Mouse (Mus musculus): ENCODE measurements around the gene Mlip. TPM values are rescaled to one million over a fixed set of nuclear protein-coding genes. Genes with fewer than 3 reads are reported as not detected.

Gene Mlip
- polyA plus RNA-seq, 1 experiment = not detected

DNA sequence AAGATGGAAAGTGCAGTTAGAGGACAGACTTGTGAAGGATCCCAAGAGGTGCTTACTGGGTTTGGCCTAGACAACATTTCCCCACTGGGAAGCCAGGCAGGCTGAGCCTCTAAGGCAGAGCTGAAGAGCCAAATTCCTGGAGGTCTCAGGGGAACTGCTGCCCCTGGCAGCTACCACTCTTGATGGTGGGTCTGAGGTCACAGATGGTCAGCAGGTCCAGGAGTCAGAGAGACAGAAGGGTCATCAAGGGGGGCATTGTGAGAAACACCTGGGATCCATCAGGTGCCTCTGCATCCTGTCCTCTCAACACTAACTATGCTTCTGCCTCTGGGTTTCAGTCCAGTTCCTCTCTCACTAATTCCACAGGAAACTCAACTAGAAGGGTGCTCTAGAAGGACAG lies 10.1 kb upstream of the Mlip start:
- TF ChIP-seq CTCF (IDR thresholded peaks at IDR 0.05; ENCODE audit: insufficient read depth, low read depth, low read length) = no peak
- TF ChIP-seq POLR2A (IDR thresholded peaks at IDR 0.05; ENCODE audit: insufficient read depth, low read depth, low read length) = no peak
- no peak overlapping the region for H3K27ac ChIP-seq (ENCODE audit: insufficient read depth, low read depth, low read length)
- H3K4me3 ChIP-seq (ENCODE audit: insufficient read depth, low read depth, low read length) = no peak overlapping the region
- H3K4me1 ChIP-seq (ENCODE audit: control insufficient read depth, insufficient read depth, low read length) = no peaks in the 10 kb centered on the region

DNA sequence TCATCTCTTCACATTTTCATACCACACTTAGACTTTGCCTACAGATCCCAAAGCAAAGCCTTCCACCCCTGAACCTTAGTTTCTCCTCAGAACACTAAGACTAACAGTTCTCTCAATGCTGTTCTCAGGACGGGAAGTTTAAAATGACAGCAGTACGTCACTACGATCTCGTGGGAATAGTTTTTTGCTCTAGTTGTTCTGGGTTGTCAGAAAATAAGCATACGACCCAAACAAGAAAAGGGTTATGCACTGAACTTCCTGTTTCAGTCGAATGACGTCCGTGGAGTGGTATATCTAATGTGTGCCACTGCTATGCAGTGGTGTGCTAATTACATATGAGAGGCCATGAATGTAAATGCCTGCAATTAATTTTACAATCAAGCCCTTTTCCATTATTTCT lies 7.9 kb upstream of the Mlip start:
- no peak overlapping the region for H3K4me3 ChIP-seq (ENCODE audit: insufficient read depth, low read depth, low read length)
- 93% methylated on average over 8 of the region's 8 CpGs for WGBS

DNA sequence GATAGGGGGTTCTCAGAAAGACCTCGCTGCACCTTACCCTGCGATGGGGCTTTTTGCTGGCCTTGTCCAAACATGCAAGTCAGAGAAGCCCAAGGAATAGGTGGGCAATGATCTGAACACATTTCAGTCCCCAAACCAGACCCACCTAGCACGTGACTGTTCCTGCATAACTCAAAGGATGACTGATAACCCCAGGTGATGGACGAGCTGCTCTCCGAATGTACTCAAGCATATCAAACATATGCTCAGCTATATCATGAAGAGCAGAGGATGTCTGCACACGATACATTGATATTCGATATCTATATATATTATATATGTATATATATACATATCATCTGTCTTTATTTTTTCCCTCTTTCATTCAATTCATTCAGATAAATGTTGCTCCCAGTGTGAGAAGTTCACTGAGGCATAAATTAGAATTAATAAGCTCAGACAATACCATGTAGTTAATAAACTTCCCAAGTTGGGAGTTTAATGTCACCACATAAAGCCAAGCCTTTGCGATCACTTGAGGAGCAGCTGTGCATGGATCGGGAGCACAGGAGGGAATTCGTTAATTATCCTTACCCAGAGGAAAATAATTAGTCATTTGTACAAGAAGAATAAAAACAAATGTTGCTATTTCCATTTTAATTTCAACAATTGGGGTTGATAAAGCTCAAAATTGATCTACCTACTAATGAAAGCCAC lies 6.7 kb upstream of the Mlip start:
- H3K27ac ChIP-seq (ENCODE audit: insufficient read depth, low read depth, low read length) = no peak overlapping the region
- H3K4me3 ChIP-seq (ENCODE audit: insufficient read depth, low read depth, low read length) = no peak overlapping the region
- TF ChIP-seq CTCF (IDR thresholded peaks at IDR 0.05; ENCODE audit: insufficient read depth, low read depth, low read length) (no peak), POLR2A (IDR thresholded peaks at IDR 0.05; ENCODE audit: insufficient read depth, low read depth, low read length) (no peak)
- WGBS = 78% methylated on average over 10 of the region's 10 CpGs
- no peaks in the 10 kb centered on the region for H3K4me1 ChIP-seq (ENCODE audit: control insufficient read depth, insufficient read depth, low read length)

More for the DNA sequence above, 7.9 kb upstream of the Mlip start:
- no peak for TF ChIP-seq CTCF (IDR thresholded peaks at IDR 0.05; ENCODE audit: insufficient read depth, low read depth, low read length)
- no peak for TF ChIP-seq POLR2A (IDR thresholded peaks at IDR 0.05; ENCODE audit: insufficient read depth, low read depth, low read length)
- H3K4me1 ChIP-seq (ENCODE audit: control insufficient read depth, insufficient read depth, low read length) = no peaks in the 10 kb centered on the region
- no peak overlapping the region for H3K27ac ChIP-seq (ENCODE audit: insufficient read depth, low read depth, low read length)

DNA sequence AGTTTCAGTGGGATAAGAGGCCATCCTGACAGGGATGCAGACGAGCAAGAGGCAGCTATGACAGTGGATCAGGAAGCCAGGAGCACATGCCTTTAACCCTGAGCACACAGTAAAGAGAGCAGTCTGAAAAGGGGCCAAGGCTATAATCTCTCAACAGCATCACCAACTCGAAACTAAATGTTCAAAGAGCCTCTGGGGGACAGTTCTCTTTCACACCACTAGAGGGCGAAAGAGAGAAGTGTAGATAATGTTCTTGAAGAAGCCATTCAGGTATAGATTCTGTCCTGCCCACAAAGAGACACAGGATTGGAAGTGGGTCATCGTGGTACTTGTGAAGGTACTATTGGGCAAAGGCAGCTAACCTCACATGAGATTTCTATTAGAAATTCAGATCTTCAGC lies 1.2 kb upstream of the Mlip start:
- WGBS = 81% methylated on average over 4 of the region's 4 CpGs
- no peak for TF ChIP-seq CTCF (IDR thresholded peaks at IDR 0.05; ENCODE audit: insufficient read depth, low read depth, low read length)
- TF ChIP-seq POLR2A (IDR thresholded peaks at IDR 0.05; ENCODE audit: insufficient read depth, low read depth, low read length) = no peak
- H3K4me1 ChIP-seq (ENCODE audit: control insufficient read depth, insufficient read depth, low read length) = no peaks in the 10 kb centered on the region
- no peak overlapping the region for H3K4me3 ChIP-seq (ENCODE audit: insufficient read depth, low read depth, low read length)
- no peak overlapping the region for H3K27ac ChIP-seq (ENCODE audit: insufficient read depth, low read depth, low read length)

DNA sequence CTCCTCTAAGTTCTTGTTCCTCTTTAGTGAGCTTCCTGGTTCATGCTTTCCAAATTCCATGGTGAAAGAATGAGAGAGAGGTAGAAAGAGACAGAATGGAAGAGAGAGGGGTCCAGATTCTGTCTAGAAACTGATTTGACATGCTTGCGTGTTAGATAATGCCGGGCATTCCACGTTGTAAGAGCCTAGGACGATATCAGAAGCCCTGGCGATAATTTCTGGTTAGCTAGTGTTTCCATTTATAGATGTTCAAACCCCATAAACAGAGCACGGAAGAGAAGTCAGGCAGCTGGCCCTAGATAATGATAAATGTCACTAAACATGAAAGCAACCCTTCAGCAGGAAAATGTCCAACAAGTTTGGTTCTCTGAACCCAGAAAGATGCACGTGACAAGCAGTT lies 5.1 kb downstream of the Mlip start:
- Histone ChIP-seq H3K4me3 (ENCODE audit: insufficient read depth, low read depth, low read length) (no peak overlapping the region), H3K4me1 (ENCODE audit: control insufficient read depth, insufficient read depth, low read length) (no peaks in the 10 kb centered on the region), H3K27ac (ENCODE audit: insufficient read depth, low read depth, low read length) (no peak overlapping the region)
- TF ChIP-seq POLR2A (IDR thresholded peaks at IDR 0.05; ENCODE audit: insufficient read depth, low read depth, low read length) = no peak
- TF ChIP-seq CTCF (IDR thresholded peaks at IDR 0.05; ENCODE audit: insufficient read depth, low read depth, low read length) = no peak
- 69% methylated on average over 7 of the region's 7 CpGs for WGBS

DNA sequence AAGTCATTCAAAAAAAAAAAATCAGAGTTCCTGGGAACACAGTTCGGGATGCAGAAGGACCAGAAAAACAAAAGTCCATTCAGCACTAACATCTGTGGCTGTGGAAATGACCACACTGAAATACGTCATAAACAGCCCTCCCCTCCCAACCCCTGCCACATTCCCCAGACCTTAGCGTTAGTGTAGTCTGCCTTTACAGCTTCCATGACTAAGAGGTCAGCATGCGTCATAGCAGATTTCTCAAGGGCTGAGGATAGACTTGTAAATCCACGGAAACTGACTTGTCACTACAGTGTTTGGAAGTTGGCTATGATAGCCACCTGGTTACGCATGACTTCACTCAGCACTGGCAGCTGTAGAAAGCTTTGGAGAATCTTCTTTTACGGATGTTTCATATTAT lies 8.5 kb downstream of the Mlip start:
- Histone ChIP-seq H3K4me3 (ENCODE audit: insufficient read depth, low read depth, low read length) (no peak overlapping the region), H3K27ac (ENCODE audit: insufficient read depth, low read depth, low read length) (no peak overlapping the region), H3K4me1 (ENCODE audit: control insufficient read depth, insufficient read depth, low read length) (no peaks in the 10 kb centered on the region)
- 87% methylated on average over 7 of the region's 7 CpGs for WGBS
- no peak for TF ChIP-seq POLR2A (IDR thresholded peaks at IDR 0.05; ENCODE audit: insufficient read depth, low read depth, low read length)
- TF ChIP-seq CTCF (IDR thresholded peaks at IDR 0.05; ENCODE audit: insufficient read depth, low read depth, low read length) = no peak

DNA sequence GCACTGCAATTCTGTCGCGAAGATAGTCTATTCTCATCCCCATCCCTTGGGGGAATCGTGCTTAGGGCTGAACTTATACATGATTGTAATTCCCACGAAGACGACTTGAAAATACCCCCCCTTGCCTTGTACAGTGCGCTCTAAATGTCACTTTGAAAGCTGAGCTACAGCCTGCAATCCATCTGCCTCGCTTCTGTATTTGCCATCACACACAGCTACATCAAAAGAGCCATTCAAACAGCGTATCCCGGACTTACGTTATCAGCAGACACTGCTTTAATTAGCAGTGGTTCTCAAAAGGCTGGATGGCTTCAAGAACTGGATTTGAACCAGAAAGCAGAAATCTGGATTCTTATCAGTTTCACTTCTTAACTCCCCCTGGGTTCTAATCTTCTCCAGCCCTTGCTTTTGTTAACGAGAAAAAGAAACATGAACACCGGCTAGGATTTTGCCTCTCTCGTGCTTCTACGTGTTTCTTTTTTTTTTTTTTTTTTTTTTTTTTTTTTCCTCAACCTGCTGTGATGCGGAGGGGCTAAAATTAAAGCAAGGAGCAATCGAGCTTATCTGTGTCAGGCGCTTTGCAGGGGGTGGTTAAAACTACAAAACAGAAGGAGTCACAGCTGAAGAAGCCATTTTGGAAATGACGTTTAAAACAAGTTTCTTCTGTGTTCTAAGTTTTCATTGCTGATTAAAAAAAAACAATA lies 12.5 kb downstream of the Mlip start:
- 13% methylated on average over 18 of the region's 18 CpGs for WGBS
- Histone ChIP-seq H3K27ac (ENCODE audit: insufficient read depth, low read depth, low read length) (peak overlapping the region; percentile 24; the same call in 1 of the 2 replicates), H3K4me3 (ENCODE audit: insufficient read depth, low read depth, low read length) (no peak overlapping the region), H3K4me1 (ENCODE audit: control insufficient read depth, insufficient read depth, low read length) (no peaks in the 10 kb centered on the region)
- TF ChIP-seq CTCF (IDR thresholded peaks at IDR 0.05; ENCODE audit: insufficient read depth, low read depth, low read length) (no peak), POLR2A (IDR thresholded peaks at IDR 0.05; ENCODE audit: insufficient read depth, low read depth, low read length) (no peak)

DNA sequence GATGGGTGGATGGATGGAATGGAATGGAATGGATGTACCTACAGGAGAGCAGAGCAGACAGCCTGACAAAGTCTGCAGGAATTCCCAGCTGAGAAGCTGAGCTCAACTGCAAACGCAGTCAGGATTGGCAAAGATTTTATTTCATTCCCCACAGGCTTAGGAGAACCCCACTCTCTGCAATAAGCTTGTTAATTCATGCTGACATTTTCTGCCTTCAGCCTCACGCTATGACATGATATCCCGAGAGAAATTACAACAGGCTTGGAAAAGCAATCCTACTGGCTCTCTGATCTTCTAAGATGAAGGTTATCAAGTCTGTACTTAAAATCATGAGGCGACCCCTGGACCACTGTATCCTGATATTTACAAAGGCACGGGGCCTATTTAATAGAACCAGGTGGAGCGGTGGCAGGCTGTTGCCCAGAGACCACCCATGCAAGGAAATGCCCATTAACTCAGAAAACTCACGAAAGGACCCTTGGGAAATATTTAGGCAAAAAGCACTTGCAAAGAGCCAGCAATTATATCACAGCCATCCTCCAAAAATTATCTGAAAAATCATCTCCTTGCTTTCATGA lies 13.1 kb downstream of the Mlip start:
- Histone ChIP-seq H3K27ac (ENCODE audit: insufficient read depth, low read depth, low read length) (peak overlapping the region; percentile 24; the same call in 1 of the 2 replicates), H3K4me3 (ENCODE audit: insufficient read depth, low read depth, low read length) (no peak overlapping the region), H3K4me1 (ENCODE audit: control insufficient read depth, insufficient read depth, low read length) (no peaks in the 10 kb centered on the region)
- WGBS = 77% methylated on average over 7 of the region's 7 CpGs
- TF ChIP-seq POLR2A (IDR thresholded peaks at IDR 0.05; ENCODE audit: insufficient read depth, low read depth, low read length) (no peak), CTCF (IDR thresholded peaks at IDR 0.05; ENCODE audit: insufficient read depth, low read depth, low read length) (no peak)

DNA sequence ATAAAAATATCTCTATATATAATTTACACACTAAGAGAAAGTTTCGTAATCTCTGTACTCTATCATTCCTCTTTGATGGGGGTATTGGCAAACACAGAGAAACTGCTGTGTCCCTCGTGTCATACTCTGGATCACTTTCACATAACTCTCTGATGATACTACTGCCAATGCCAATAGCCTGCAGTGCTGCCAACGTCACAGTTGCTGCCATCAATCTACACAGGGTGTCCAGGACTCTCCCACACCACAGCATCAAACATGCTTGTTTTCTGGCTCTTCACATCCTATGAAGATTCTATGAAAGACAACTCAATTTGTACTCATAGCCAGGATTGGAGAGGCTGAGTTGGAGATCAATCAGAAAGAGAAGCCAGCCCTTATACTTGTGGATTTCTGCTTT lies 17.4 kb downstream of the Mlip start:
- TF ChIP-seq CTCF (IDR thresholded peaks at IDR 0.05; ENCODE audit: insufficient read depth, low read depth, low read length) (no peak), POLR2A (IDR thresholded peaks at IDR 0.05; ENCODE audit: insufficient read depth, low read depth, low read length) (no peak)
- no peak overlapping the region for H3K27ac ChIP-seq (ENCODE audit: insufficient read depth, low read depth, low read length)
- H3K4me1 ChIP-seq (ENCODE audit: control insufficient read depth, insufficient read depth, low read length) = no peaks in the 10 kb centered on the region
- no peak overlapping the region for H3K4me3 ChIP-seq (ENCODE audit: insufficient read depth, low read depth, low read length)
- WGBS = 80% methylated on average over 3 of the region's 3 CpGs

All from olfactory bulb, adult 2 months (tissue).